Mouse (Mus musculus): Measurements from ENCODE around the gene Ubac2. TPM values are rescaled to one million over a fixed set of nuclear protein-coding genes. Genes with fewer than 3 reads are reported as not detected.

The Ubac2 gene
- polyA plus RNA-seq (2015; fragmentation: Nextera tagmentation; extraction: Ambion mirVana), result 38.5 and 43.2 TPM in 2 replicates

DNA sequence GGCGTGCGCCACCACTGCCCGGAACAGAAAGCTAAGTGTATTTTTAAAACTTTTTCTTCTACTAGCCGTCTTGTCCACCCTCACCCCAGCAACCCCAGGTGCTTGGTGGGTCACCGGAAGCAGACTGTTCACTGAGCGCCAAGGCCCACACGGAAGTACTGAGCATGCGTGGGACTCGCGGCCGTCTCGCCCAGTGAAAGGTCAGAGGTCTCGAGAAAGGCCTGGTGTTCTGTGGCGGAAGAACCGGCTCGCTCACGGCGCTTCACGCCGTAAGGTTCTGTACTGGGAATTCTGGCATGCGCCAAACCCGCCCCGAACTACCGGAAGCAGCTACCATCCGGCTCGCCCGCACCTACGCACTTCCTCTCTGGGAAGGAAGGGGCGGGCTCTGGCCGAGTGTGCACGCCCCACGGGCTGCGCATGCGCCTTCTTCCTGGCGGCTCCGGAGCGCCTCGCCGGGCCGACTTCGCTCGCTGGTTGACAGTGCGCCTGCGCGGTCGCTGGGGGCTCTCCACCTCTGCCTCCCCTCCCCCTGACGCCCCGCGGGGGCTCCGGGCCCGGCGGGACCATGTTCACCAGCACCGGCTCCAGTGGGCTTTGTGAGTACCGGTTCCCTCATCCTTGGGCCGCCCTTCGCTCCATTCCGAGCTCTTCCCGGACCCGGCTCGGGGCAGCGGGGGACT, at the start of gene Ubac2:
Gene Ubac2 (plus strand): TSS at position 445 of the 683 bp plus-strand sequence.
- no peaks in the 10 kb centered on the region for H3K4me1 ChIP-seq (ENCODE audit: insufficient read depth, low read depth, low read length)
- WGBS, result 2% methylated on average over 43 of the region's 61 CpGs
- 0 out of 2 replicates have a peak, but pooled peaks have one; percentile 24 for TF ChIP-seq EP300 (IDR thresholded peaks at IDR 0.05)
- peak; percentile 41 for TF ChIP-seq CTCF (IDR thresholded peaks at IDR 0.05)
- DNase-seq (ENCODE audit: low spot score), result peak; percentile 99
- no peaks in the 10 kb centered on the region for H3K27me3 ChIP-seq (replicated peaks; ENCODE audit: insufficient read depth, low read length)
- peak within 1 kb of the TSS; percentile 87 for H3K9ac ChIP-seq (replicated peaks; ENCODE audit: low read depth)
- H3K4me2 ChIP-seq (replicated peaks; ENCODE audit: low read depth, low read length), result peak within 1 kb of the TSS; percentile 100
- H3K27ac ChIP-seq (ENCODE audit: low read length), result peak within 1 kb of the TSS; percentile 90
- peak; percentile 99 for ATAC-seq
- no peaks in the 10 kb centered on the region for H3K9me3 ChIP-seq (ENCODE audit: low read length)
- H3K36me3 ChIP-seq (ENCODE audit: insufficient read depth, low read length), result no peaks in the 10 kb centered on the region
- peak within 1 kb of the TSS; percentile 96 for H3K4me3 ChIP-seq (ENCODE audit: low read depth, low read length)

- no peak overlapping the region for H3K9ac ChIP-seq (replicated peaks; ENCODE audit: low read depth)
- H3K27me3 ChIP-seq (replicated peaks; ENCODE audit: insufficient read depth, low read length), result no peaks in the 10 kb centered on the region
- 78% methylated on average over 4 of the region's 4 CpGs for WGBS
- no peak overlapping the region for H3K27ac ChIP-seq (ENCODE audit: low read length)
- H3K9me3 ChIP-seq (ENCODE audit: low read length), result no peaks in the 10 kb centered on the region
- no peaks in the 10 kb centered on the region for H3K36me3 ChIP-seq (ENCODE audit: insufficient read depth, low read length)
- no peak for ATAC-seq
- no peak overlapping the region for H3K4me3 ChIP-seq (ENCODE audit: low read depth, low read length)
- no peaks in the 10 kb centered on the region for H3K4me1 ChIP-seq (ENCODE audit: insufficient read depth, low read depth, low read length)
- TF ChIP-seq EP300 (IDR thresholded peaks at IDR 0.05) (no peak), CTCF (IDR thresholded peaks at IDR 0.05) (no peak)
- DNase-seq (ENCODE audit: low spot score), result no peak
- H3K4me2 ChIP-seq (replicated peaks; ENCODE audit: low read depth, low read length), result no peak overlapping the region
These were observed 48.5 kb upstream of the Ubac2 start for GRCm38 (mm10) chr14:121829816-121830442.

GRCm38 (mm10) chr14:121833001-121833520, 45.4 kb upstream of the Ubac2 start:
- no peak for ATAC-seq
- Histone ChIP-seq H3K9ac (replicated peaks; ENCODE audit: low read depth) (no peak overlapping the region), H3K4me2 (replicated peaks; ENCODE audit: low read depth, low read length) (no peak overlapping the region), H3K4me1 (ENCODE audit: insufficient read depth, low read depth, low read length) (no peaks in the 10 kb centered on the region), H3K27me3 (replicated peaks; ENCODE audit: insufficient read depth, low read length) (no peaks in the 10 kb centered on the region), H3K36me3 (ENCODE audit: insufficient read depth, low read length) (no peaks in the 10 kb centered on the region), H3K9me3 (ENCODE audit: low read length) (no peaks in the 10 kb centered on the region), H3K27ac (ENCODE audit: low read length) (no peak overlapping the region), H3K4me3 (ENCODE audit: low read depth, low read length) (no peak overlapping the region)
- WGBS, result 69% methylated on average over 2 of the region's 2 CpGs
- DNase-seq (ENCODE audit: low spot score), result no peak
- TF ChIP-seq EP300 (IDR thresholded peaks at IDR 0.05) (no peak), CTCF (IDR thresholded peaks at IDR 0.05) (no peak)

- DNase-seq (ENCODE audit: low spot score) (no peak), ATAC-seq (no peak)
- no peaks in the 10 kb centered on the region for H3K36me3 ChIP-seq (ENCODE audit: insufficient read depth, low read length)
- H3K4me1 ChIP-seq (ENCODE audit: insufficient read depth, low read depth, low read length), result no peaks in the 10 kb centered on the region
- TF ChIP-seq EP300 (IDR thresholded peaks at IDR 0.05) (no peak), CTCF (IDR thresholded peaks at IDR 0.05) (no peak)
- no peaks in the 10 kb centered on the region for H3K9me3 ChIP-seq (ENCODE audit: low read length)
- no peak overlapping the region for H3K4me3 ChIP-seq (ENCODE audit: low read depth, low read length)
- H3K4me2 ChIP-seq (replicated peaks; ENCODE audit: low read depth, low read length), result no peak overlapping the region
- H3K9ac ChIP-seq (replicated peaks; ENCODE audit: low read depth), result no peak overlapping the region
- WGBS, result 87% methylated on average over 4 of the region's 4 CpGs
- H3K27me3 ChIP-seq (replicated peaks; ENCODE audit: insufficient read depth, low read length), result no peaks in the 10 kb centered on the region
- H3K27ac ChIP-seq (ENCODE audit: low read length), result no peak overlapping the region
These were observed 40.3 kb upstream of the Ubac2 start for GRCm38 (mm10) chr14:121838161-121838560.

GRCm38 (mm10) chr14:121840217-121840616, 38.2 kb upstream of the Ubac2 start:
- no peak for ATAC-seq

DNA sequence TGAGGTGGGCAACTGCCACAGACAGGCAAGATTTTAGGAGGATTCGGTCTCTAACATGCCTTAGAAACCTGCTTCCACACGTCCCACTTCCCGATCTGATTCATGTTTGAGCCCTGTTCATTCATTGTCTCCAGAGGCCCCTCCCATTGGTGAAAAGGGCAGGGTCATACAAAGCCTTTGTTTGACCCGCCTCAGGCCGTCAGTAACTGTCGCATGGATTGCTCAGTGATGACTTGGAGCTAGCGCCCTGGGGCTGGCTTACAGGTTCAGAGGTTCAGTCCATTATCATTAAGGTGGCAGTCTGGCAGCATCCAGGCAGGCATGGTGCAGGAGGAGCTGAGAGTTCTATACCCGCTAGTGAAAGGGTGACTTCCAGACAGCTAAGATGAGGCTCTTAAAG, 33.9 kb upstream of the Ubac2 start:
- no peaks in the 10 kb centered on the region for H3K36me3 ChIP-seq (ENCODE audit: insufficient read depth, low read length)
- no peak for TF ChIP-seq EP300 (IDR thresholded peaks at IDR 0.05)
- no peak for TF ChIP-seq CTCF (IDR thresholded peaks at IDR 0.05)
- DNase-seq (ENCODE audit: low spot score), result no peak
- no peak overlapping the region for H3K4me3 ChIP-seq (ENCODE audit: low read depth, low read length)
- no peak overlapping the region for H3K4me2 ChIP-seq (replicated peaks; ENCODE audit: low read depth, low read length)
- H3K9me3 ChIP-seq (ENCODE audit: low read length), result no peaks in the 10 kb centered on the region
- WGBS, result 64% methylated on average over 8 of the region's 8 CpGs
- no peak overlapping the region for H3K27ac ChIP-seq (ENCODE audit: low read length)
- H3K9ac ChIP-seq (replicated peaks; ENCODE audit: low read depth), result no peak overlapping the region
- no peaks in the 10 kb centered on the region for H3K27me3 ChIP-seq (replicated peaks; ENCODE audit: insufficient read depth, low read length)
- H3K4me1 ChIP-seq (ENCODE audit: insufficient read depth, low read depth, low read length), result no peaks in the 10 kb centered on the region
- no peak for ATAC-seq

More at GRCm38 (mm10) chr14:121840217-121840616, 38.2 kb upstream of the Ubac2 start:
- no peak overlapping the region for H3K4me2 ChIP-seq (replicated peaks; ENCODE audit: low read depth, low read length)
- no peaks in the 10 kb centered on the region for H3K4me1 ChIP-seq (ENCODE audit: insufficient read depth, low read depth, low read length)
- H3K27ac ChIP-seq (ENCODE audit: low read length), result no peak overlapping the region
- TF ChIP-seq CTCF (IDR thresholded peaks at IDR 0.05) (no peak), EP300 (IDR thresholded peaks at IDR 0.05) (no peak)
- no peaks in the 10 kb centered on the region for H3K27me3 ChIP-seq (replicated peaks; ENCODE audit: insufficient read depth, low read length)
- no peak for DNase-seq (ENCODE audit: low spot score)
- H3K36me3 ChIP-seq (ENCODE audit: insufficient read depth, low read length), result no peaks in the 10 kb centered on the region
- no peaks in the 10 kb centered on the region for H3K9me3 ChIP-seq (ENCODE audit: low read length)
- WGBS, result 85% methylated on average over 8 of the region's 8 CpGs
- H3K9ac ChIP-seq (replicated peaks; ENCODE audit: low read depth), result no peak overlapping the region
- no peak overlapping the region for H3K4me3 ChIP-seq (ENCODE audit: low read depth, low read length)

All from lung, postnatal 0 days (tissue).